Mouse (Mus musculus) bone marrow macrophage, adult 2 months (primary cell): ENCODE results near the gene Nfib.

Experiments
- CTCF ChIP-seq: IDR thresholded peaks from 2 replicates; pipeline ENCODE4 v1.5.1; 2012; ENCODE audit warnings: low read depth, mild to moderate bottlenecking, low read length, moderate library complexity
- POLR2A ChIP-seq: IDR thresholded peaks from 2 replicates; pipeline ENCODE4 v1.6.1; 2012; ENCODE audit warnings: mild to moderate bottlenecking, low read depth, low read length, borderline replicate concordance

- TF ChIP-seq CTCF (no peak), POLR2A (no peak)
These were observed 67.9 kb downstream of the Nfib start for GRCm38 (mm10) chr4:82637633-82638032.
